Mouse (Mus musculus) liver, postnatal 0 days (tissue): ENCODE results near the gene Agbl4. TPM values are rescaled to one million over a fixed set of nuclear protein-coding genes. Genes with fewer than 3 reads are reported as not detected.

Experiments used
- ATAC-seq: fragments of 200-750 bp; cut with Nextera tagmentation; 2 replicates; pipeline ENCODE4 v1.8.0; 2017; ENCODE audit warnings: mild to moderate bottlenecking, moderate library complexity
- DNase-seq: peaks from one replicate; pipeline ENCODE4 v3.0.0-alpha.2; 2016
- H3K27ac ChIP-seq: fragments of 300-500 bp; sonication (generic); 2 replicates; pipeline ENCODE4 v1.5.1; 2014; ENCODE audit warnings: antibody characterized with exemption, moderate library complexity, mild to moderate bottlenecking, low read depth
- H3K27me3 ChIP-seq: fragments of 300-500 bp; sonication (generic); 2 replicates; pipeline ENCODE4 v1.6.1; 2014; ENCODE audit warnings: low read length, control low read depth, mixed read lengths; ENCODE audit not compliant: insufficient read depth
- H3K36me3 ChIP-seq: fragments of 300-500 bp; sonication (generic); replicated peaks from 2 replicates; pipeline ENCODE4 v1.6.1; 2014; ENCODE audit warnings: mild to moderate bottlenecking, control low read depth, low read length, moderate library complexity, mixed read lengths; ENCODE audit not compliant: insufficient read depth
- H3K4me1 ChIP-seq: fragments of 300-500 bp; sonication (generic); 2 replicates; pipeline ENCODE4 v1.6.1; 2014; ENCODE audit warnings: antibody characterized with exemption, mild to moderate bottlenecking, control low read depth; ENCODE audit not compliant: insufficient read depth
- H3K4me2 ChIP-seq: fragments of 300-500 bp; sonication (generic); 2 replicates; pipeline ENCODE4 v1.6.1; 2014; ENCODE audit warnings: low read depth, mild to moderate bottlenecking, low read length, moderate library complexity, mixed read lengths
- H3K4me3 ChIP-seq: fragments of 300-500 bp; sonication (generic); 2 replicates; pipeline ENCODE4 v1.5.1; 2014; ENCODE audit warnings: low read depth, low read length
- H3K9ac ChIP-seq: fragments of 300-500 bp; sonication (generic); replicated peaks from 2 replicates; pipeline ENCODE4 v1.6.1; 2014; ENCODE audit warnings: mild to moderate bottlenecking, moderate library complexity
- H3K9me3 ChIP-seq: fragments of 300-500 bp; sonication (generic); 2 replicates; pipeline ENCODE4 v1.6.1; 2016; ENCODE audit warnings: mild to moderate bottlenecking, control low read depth, low read length, mixed read lengths
- CTCF ChIP-seq: sonication (generic); IDR thresholded peaks from 2 replicates; pipeline ENCODE4 v1.5.1; 2016; ENCODE audit warnings: antibody characterized with exemption, low read depth
- EP300 ChIP-seq: IDR thresholded peaks from 2 replicates; pipeline ENCODE4 v1.6.1; 2016; ENCODE audit warnings: antibody characterized with exemption, low read depth, mild to moderate bottlenecking
- WGBS: fragments of 180-500 bp; shearing (Covaris S2); extraction: QIAGEN DNeasy Blood & Tissue Kit; methylation state at CpG from one replicate; pipeline ENCODE4 v1.1.7; 2014; ENCODE audit not compliant: insufficient replicate concordance; 5-methylcytosine and 5-hydroxymethylcytosine counted together
- polyA plus RNA-seq: library from polyadenylated mRNA; unstranded; fragments of >200 nt; fragmentation: Nextera tagmentation; extraction: Ambion mirVana; gene quantifications from 2 replicates; pipeline ENCODE4 v1.2.1, GENCODE M21; 2015

Agbl4 gene
- polyA plus RNA-seq, 1 experiment from 2014 or later: not detected

DNA sequence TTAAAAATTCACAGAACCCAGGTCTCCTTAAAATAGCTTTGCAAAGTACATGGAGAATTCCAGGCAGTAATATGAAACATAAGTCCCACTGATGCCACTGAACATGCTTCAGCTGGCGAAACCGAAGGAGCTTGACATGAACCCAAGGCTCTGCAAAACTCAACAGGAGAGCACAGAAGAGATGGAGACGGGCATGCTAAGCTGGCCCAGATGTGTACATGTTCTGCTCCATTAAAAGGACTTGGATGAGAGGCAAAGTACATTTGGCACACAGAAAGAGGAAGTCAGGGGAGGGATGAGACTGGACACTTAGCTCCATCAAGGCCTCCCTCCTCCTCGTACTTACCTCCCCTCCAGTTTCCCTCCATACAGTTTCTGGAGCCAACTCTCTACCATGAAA, 1013.3 kb downstream of the Agbl4 start:
- no peak for DNase-seq
- Histone ChIP-seq H3K9me3 (no peaks in the 10 kb centered on the region), H3K27me3 (peaks cover 4% of the 10 kb centered on the region; the same call in 1 of the 2 replicates), H3K4me1 (0 out of 2 replicates have a peak, but pooled peaks cover 2% of the 10 kb centered on the region), H3K4me2 (no peak overlapping the region), H3K36me3 (no peaks in the 10 kb centered on the region), H3K9ac (no peak overlapping the region), H3K27ac (no peak overlapping the region), H3K4me3 (no peak overlapping the region)
- ATAC-seq: no peak
- 81% methylated on average over 4 of the region's 4 CpGs for WGBS
- TF ChIP-seq EP300: no peak
- TF ChIP-seq CTCF: no peak

DNA sequence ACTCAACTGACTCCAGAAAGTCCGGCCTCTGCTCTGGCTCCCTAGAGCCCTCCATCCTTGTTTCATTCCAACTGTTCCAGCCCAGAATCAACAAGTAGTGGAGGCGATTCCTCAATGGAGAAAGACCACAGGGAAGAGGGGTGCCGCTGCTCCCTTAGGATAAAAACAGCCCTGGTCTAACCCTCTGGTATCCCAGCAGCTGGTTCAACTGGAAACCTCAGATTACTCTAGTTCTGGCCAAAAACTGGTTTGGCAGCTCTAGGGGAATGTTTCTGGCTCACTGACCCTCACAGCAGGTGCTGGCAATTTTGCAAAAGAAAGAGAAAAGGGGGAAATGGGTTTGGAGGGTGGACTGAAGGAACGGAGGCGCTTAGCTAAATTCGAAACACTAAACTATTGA, 1016.9 kb downstream of the Agbl4 start:
- no peak for TF ChIP-seq CTCF
- no peak for TF ChIP-seq EP300
- WGBS: 5% methylated on average over 6 of the region's 6 CpGs
- 0 out of 2 replicates have a peak overlapping the region, but pooled peaks have one; percentile 66 for H3K9ac ChIP-seq
- peak overlapping the region; percentile 78 for H3K4me2 ChIP-seq
- no peaks in the 10 kb centered on the region for H3K36me3 ChIP-seq
- DNase-seq: no peak
- no peak overlapping the region for H3K27ac ChIP-seq
- peak overlapping the region; percentile 57 for H3K4me3 ChIP-seq
- H3K27me3 ChIP-seq: peaks cover 4% of the 10 kb centered on the region; the same call in 1 of the 2 replicates
- H3K4me1 ChIP-seq: 0 out of 2 replicates have a peak, but pooled peaks cover 2% of the 10 kb centered on the region
- no peak for ATAC-seq
- no peaks in the 10 kb centered on the region for H3K9me3 ChIP-seq

DNA sequence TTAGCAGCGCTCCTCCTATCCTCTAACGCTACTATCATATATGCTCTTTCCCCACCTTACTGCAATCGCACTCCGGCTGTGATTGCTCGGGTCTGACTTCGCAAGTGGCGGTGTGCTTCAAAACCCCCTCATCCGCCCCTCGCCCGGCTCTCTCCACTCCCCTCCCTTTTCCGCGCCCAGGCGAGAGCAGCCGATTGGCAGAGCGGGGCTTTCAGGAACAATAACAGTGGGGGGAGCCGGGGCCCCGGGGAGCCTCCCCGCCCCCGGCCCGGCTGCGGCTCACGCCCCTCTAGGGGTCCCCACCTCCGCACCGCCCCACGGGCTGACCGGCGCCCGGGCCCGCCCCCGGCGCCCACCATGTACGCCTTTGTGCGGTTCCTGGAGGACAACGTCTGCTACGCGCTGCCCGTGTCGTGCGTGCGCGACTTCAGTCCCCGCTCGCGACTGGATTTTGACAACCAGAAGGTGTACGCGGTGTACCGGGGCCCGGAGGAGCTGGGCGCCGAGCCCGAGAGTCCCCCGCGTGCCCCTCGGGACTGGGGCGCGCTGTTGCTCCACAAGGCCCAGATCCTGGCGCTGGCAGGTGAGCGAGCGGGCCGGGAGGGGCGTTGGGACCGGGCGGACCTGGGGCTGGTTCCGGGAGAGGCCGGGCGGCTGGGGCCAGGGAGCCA, 1017.5 kb downstream of the Agbl4 start, which contains the start of gene Bend5:
Gene Bend5 (plus strand): TSS at position 189 of the 671 bp plus-strand sequence.
- Histone ChIP-seq H3K36me3 (no peaks in the 10 kb centered on the region), H3K27ac (no peak within 1 kb of the TSS), H3K9ac (peak within 1 kb of the TSS; percentile 66), H3K27me3 (peaks cover 4% of the 10 kb centered on the region; the same call in 1 of the 2 replicates), H3K9me3 (no peaks in the 10 kb centered on the region), H3K4me2 (peak within 1 kb of the TSS; percentile 78), H3K4me1 (0 out of 2 replicates have a peak, but pooled peaks cover 2% of the 10 kb centered on the region), H3K4me3 (peak within 1 kb of the TSS; percentile 57)
- WGBS: under 1% methylated on average over 58 of the region's 66 CpGs
- ATAC-seq: peak; percentile 83
- DNase-seq: peak; percentile 62
- TF ChIP-seq CTCF (no peak), EP300 (no peak)

DNA sequence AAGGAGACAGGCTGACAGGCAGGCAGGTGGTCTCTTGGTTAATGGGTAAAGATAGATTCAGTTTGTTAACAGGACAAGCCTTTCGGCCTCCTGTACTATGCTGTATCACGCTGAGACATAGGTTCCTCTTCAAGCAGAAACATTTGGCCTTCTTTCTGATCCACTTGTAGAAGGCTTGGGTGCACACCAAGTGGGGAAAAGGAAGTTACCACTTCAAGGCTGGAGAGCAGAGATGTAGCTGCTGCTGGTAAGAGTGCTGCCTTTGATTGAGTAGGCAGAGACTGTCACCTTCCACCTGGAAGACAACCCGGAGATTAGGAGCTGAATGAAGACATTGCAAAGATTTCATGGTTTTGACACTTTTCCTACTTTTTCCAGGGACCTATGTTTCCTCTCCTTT, 1018.7 kb downstream of the Agbl4 start:
- DNase-seq (no peak), ATAC-seq (no peak)
- Histone ChIP-seq H3K4me2 (no peak overlapping the region), H3K27ac (no peak overlapping the region), H3K27me3 (peaks cover 4% of the 10 kb centered on the region; the same call in 1 of the 2 replicates), H3K4me1 (0 out of 2 replicates have a peak, but pooled peaks cover 2% of the 10 kb centered on the region), H3K9ac (no peak overlapping the region), H3K36me3 (no peaks in the 10 kb centered on the region), H3K4me3 (no peak overlapping the region), H3K9me3 (no peaks in the 10 kb centered on the region)
- 54% methylated on average over 3 of the region's 3 CpGs for WGBS
- no peak for TF ChIP-seq EP300
- TF ChIP-seq CTCF: no peak

DNA sequence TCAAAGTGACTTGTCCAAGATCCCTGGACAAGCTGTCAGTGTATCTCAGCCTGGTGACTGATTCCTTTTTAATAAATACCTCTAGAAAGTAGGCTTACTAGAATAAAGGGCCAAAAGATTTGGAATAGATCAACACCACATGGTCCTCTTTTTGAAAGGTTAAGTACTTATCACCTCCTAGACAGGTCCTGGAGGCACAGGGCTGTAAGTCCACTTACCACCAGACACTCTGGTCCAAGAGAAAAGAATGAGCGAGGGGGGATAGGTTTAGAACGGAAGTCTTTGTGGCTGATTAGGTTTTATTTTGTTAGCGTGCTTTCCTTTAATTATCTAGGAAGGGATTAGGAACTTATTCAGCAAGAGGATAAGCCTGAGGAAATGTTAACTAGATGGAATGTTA, 1019.1 kb downstream of the Agbl4 start:
- 71% methylated on average over 3 of the region's 3 CpGs for WGBS
- no peak for DNase-seq
- peaks cover 4% of the 10 kb centered on the region; the same call in 1 of the 2 replicates for H3K27me3 ChIP-seq
- no peaks in the 10 kb centered on the region for H3K36me3 ChIP-seq
- ATAC-seq: no peak
- H3K9ac ChIP-seq: no peak overlapping the region
- 0 out of 2 replicates have a peak, but pooled peaks cover 2% of the 10 kb centered on the region for H3K4me1 ChIP-seq
- no peak overlapping the region for H3K4me2 ChIP-seq
- H3K27ac ChIP-seq: no peak overlapping the region
- TF ChIP-seq CTCF (no peak), EP300 (no peak)
- no peaks in the 10 kb centered on the region for H3K9me3 ChIP-seq
- no peak overlapping the region for H3K4me3 ChIP-seq

DNA sequence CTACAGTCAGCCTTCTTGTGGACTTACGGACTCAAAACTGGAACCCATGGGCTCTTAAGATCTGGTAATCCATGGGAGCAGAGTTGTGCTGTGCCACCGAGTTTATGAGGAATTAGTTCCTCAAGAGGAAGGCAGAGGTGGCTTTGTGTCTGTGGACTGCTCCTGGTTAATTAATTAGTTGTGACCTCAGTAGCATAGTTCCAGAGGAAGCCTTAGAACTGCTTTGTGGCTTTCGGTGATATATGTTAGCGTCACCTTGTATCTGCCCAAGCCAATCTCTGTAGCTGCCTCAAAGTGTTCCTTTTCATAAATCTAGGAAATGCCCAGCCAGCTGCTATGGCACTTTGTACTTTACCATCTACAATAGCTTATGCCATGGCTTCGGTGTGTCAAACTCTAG, 1020.3 kb downstream of the Agbl4 start:
- DNase-seq: no peak
- Histone ChIP-seq H3K4me3 (no peak overlapping the region), H3K27ac (no peak overlapping the region), H3K27me3 (peaks cover 4% of the 10 kb centered on the region; the same call in 1 of the 2 replicates), H3K36me3 (no peaks in the 10 kb centered on the region), H3K9me3 (no peaks in the 10 kb centered on the region), H3K4me2 (no peak overlapping the region), H3K4me1 (0 out of 2 replicates have a peak, but pooled peaks cover 2% of the 10 kb centered on the region), H3K9ac (no peak overlapping the region)
- WGBS: 80% methylated on average over 5 of the region's 5 CpGs
- no peak for TF ChIP-seq CTCF
- TF ChIP-seq EP300: no peak
- ATAC-seq: no peak
